Mouse (Mus musculus): ENCODE results near the gene Ipmk. TPM values are rescaled to one million over a fixed set of nuclear protein-coding genes. Genes with fewer than 3 reads are reported as not detected.

The Ipmk gene
- polyA plus RNA-seq, 1 experiment from 2014 or later = 16.5 TPM

DNA sequence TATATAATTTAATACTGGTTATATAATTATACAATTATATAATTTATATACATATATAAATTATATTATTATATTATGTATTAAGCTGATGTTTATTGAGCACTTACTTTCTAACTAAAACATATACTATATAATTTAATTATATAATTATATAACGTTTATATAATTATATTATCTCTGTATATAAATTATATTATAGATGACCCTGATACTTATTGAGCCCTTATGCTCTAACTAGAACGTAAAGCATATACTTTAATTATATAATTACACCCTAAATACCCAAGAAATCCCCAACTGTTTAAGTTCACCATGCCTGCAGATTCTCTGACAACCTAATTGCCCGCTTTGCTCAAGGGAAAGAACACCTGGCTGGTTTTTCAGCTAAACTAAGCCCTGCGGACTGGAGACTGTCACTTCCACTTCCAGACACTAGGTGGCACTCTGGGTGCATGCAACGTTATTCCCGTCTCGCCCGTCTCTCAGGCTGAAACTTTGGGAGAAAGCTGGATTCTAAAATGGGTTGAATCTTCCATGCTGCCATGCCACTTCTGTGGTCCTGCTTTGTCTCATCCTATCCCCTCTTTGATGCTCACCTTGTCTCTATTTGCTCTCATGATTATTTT, 132.2 kb downstream of the Ipmk start:
- Histone ChIP-seq H3K4me3 (ENCODE audit: low read depth, low read length) (no peak overlapping the region), H3K4me2 (ENCODE audit: low read length) (no peak overlapping the region), H3K36me3 (ENCODE audit: control insufficient read depth, insufficient read depth, low read length) (no peaks in the 10 kb centered on the region), H3K4me1 (ENCODE audit: control insufficient read depth, insufficient read depth, low read length) (peaks cover 10% of the 10 kb centered on the region; the same call in 1 of the 2 replicates), H3K9ac (ENCODE audit: low read depth, low read length) (no peak overlapping the region), H3K27ac (ENCODE audit: low read length) (no peak overlapping the region), H3K9me3 (replicated peaks; ENCODE audit: control insufficient read depth, low read length, poor library complexity, severe bottlenecking) (no peaks in the 10 kb centered on the region), H3K27me3 (ENCODE audit: control insufficient read depth, insufficient read depth, low read depth, low read length) (no peaks in the 10 kb centered on the region)
- 12% methylated on average over 8 of the region's 8 CpGs for WGBS
- no peak for ATAC-seq

Other genes with a start within 250 kb of the Ipmk start
- 4.3 and 4.5 TPM in 2 replicates for gene Bicc1, start 188.1 kb upstream of the Ipmk start, polyA plus RNA-seq (2015; fragmentation: Nextera tagmentation; extraction: Ambion mirVana)
- 49.7 and 50.2 TPM in 2 replicates for gene Tfam, start 109.5 kb upstream of the Ipmk start, polyA plus RNA-seq (2015; fragmentation: Nextera tagmentation; extraction: Ambion mirVana)
- 187 and 193 TPM in 2 replicates for gene Ube2d1, start 62.5 kb upstream of the Ipmk start, polyA plus RNA-seq (2015; fragmentation: Nextera tagmentation; extraction: Ambion mirVana)
- 300 and 325 TPM in 2 replicates for gene Cisd1, start 2.8 kb upstream of the Ipmk start, polyA plus RNA-seq (2015; fragmentation: Nextera tagmentation; extraction: Ambion mirVana)